Mouse (Mus musculus) small intestine, adult 2 months (tissue): Measurements from ENCODE around the gene Alpi.

ENCODE experiments used
- CTCF ChIP-seq: fragments of 200-500 bp; IDR thresholded peaks from 2 replicates; pipeline ENCODE4 v1.5.1; 2012; ENCODE audit warnings: low read depth, mild to moderate bottlenecking, control low read depth, inconsistent platforms, low read length, moderate library complexity, mixed read lengths; ENCODE audit not compliant: insufficient replicate concordance, insufficient read length; ENCODE audit errors: extremely low read depth
- POLR2A ChIP-seq: fragments of 200-500 bp; IDR thresholded peaks from 2 replicates; pipeline ENCODE4 v1.6.1; 2012; ENCODE audit warnings: low read depth, mild to moderate bottlenecking, control low read depth, inconsistent platforms, low read length, moderate library complexity

GRCm38 (mm10) chr1:87059042-87059665 is 42.3 kb downstream of the Alpi start:
- TF ChIP-seq CTCF (no peak), POLR2A (no peak)
